Mouse (Mus musculus): ENCODE measurements around the gene Mrgprd.

Mrgprd gene

GRCm38 (mm10) chr7:145302488-145303285 lies 11.9 kb upstream of the Mrgprd start:
- DNase-seq (ENCODE audit: low spot score in 2 of 2), result no peak

- no peak for DNase-seq (ENCODE audit: low spot score in 2 of 2)
Measured at GRCm38 (mm10) chr7:145304153-145304552, 10.5 kb upstream of the Mrgprd start.

GRCm38 (mm10) chr7:145307636-145308035 lies 7.0 kb upstream of the Mrgprd start:
- DNase-seq (ENCODE audit: low spot score in 2 of 2), result no peak

- no peak for DNase-seq (ENCODE audit: low spot score in 2 of 2)
Measured at GRCm38 (mm10) chr7:145308061-145308675, 6.5 kb upstream of the Mrgprd start.

GRCm38 (mm10) chr7:145308866-145309265 lies 5.8 kb upstream of the Mrgprd start:
- no peak for DNase-seq (ENCODE audit: low spot score in 2 of 2)

GRCm38 (mm10) chr7:145309877-145310276 lies 4.8 kb upstream of the Mrgprd start:
- DNase-seq (ENCODE audit: low spot score in 2 of 2), result no peak

GRCm38 (mm10) chr7:145310526-145310925 lies 4.1 kb upstream of the Mrgprd start:
- no peak for DNase-seq (ENCODE audit: low spot score in 2 of 2)

- DNase-seq (ENCODE audit: low spot score in 2 of 2), result no peak
Measured at GRCm38 (mm10) chr7:145312137-145312536, 2.5 kb upstream of the Mrgprd start.

GRCm38 (mm10) chr7:145317522-145317921 lies 2.9 kb downstream of the Mrgprd start:
- no peak for DNase-seq (ENCODE audit: low spot score in 2 of 2)

GRCm38 (mm10) chr7:145319481-145319880 lies 4.8 kb downstream of the Mrgprd start:
- DNase-seq (ENCODE audit: low spot score in 2 of 2), result no peak

- no peak for DNase-seq (ENCODE audit: low spot score in 2 of 2)
Measured at GRCm38 (mm10) chr7:145323607-145324006, 9.0 kb downstream of the Mrgprd start.

GRCm38 (mm10) chr7:145325697-145326096 lies 11.1 kb downstream of the Mrgprd start:
- DNase-seq (ENCODE audit: low spot score in 2 of 2), result no peak

GRCm38 (mm10) chr7:145329982-145330381 lies 15.3 kb downstream of the Mrgprd start:
- DNase-seq (ENCODE audit: low spot score in 2 of 2), result no peak

- no peak for DNase-seq (ENCODE audit: low spot score in 2 of 2)
Measured at GRCm38 (mm10) chr7:145330641-145331040, 16.0 kb downstream of the Mrgprd start.

- no peak for DNase-seq (ENCODE audit: low spot score in 2 of 2)
Measured at GRCm38 (mm10) chr7:145332376-145333041, 17.9 kb downstream of the Mrgprd start.

- DNase-seq (ENCODE audit: low spot score in 2 of 2), result no peak
Measured at GRCm38 (mm10) chr7:145333936-145334335, 19.3 kb downstream of the Mrgprd start.

- DNase-seq (ENCODE audit: low spot score in 2 of 2), result no peak
Measured at GRCm38 (mm10) chr7:145334428-145335027, 19.9 kb downstream of the Mrgprd start.

- no peak for DNase-seq (ENCODE audit: low spot score in 2 of 2)
Measured at GRCm38 (mm10) chr7:145335199-145335598, 20.6 kb downstream of the Mrgprd start.

GRCm38 (mm10) chr7:145335616-145336332 lies 21.1 kb downstream of the Mrgprd start:
- no peak for DNase-seq (ENCODE audit: low spot score in 2 of 2)

GRCm38 (mm10) chr7:145337889-145338288 lies 23.3 kb downstream of the Mrgprd start:
- no peak for DNase-seq (ENCODE audit: low spot score in 2 of 2)

- DNase-seq (ENCODE audit: low spot score in 2 of 2), result no peak
Measured at GRCm38 (mm10) chr7:145340248-145340904, 25.7 kb downstream of the Mrgprd start.
